Mouse (Mus musculus): ENCODE results near the gene Slco6d1. TPM values are rescaled to one million over a fixed set of nuclear protein-coding genes. Genes with fewer than 3 reads are reported as not detected.
"Not testable (repeated sequence)": the region's sequence is repeated elsewhere in the genome, so short reads cannot be mapped to it uniquely, and the experiment has no call there.

The Slco6d1 gene
- polyA plus RNA-seq (2015; fragmentation: Nextera tagmentation; extraction: Ambion mirVana): not detected in 2 replicates

DNA sequence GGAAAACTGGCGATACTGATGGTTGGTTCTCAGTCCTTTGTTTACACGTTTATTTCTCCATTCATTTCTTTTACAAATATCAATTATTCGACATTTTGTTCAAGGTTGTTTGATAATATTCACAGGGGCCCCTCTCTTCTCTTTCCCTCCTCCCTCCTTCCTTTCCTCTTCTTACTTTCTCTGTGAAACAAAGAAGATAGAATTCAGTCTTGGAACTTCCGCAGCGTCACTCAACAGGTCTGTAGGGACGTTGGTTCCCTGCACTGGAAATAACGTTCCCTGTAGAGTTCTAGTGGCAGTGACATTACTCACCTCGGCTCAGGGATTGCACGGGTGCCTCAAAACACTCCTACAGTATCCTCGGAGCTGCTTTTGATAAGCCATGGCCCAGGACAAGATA, at the start of gene Slco6d1:
Gene Slco6d1, plus strand, starts transcription at position 301 of the 400 bp plus-strand sequence.
- H3K27me3 ChIP-seq (ENCODE audit: control insufficient read depth, insufficient read depth, low read depth, low read length): no peaks in the 10 kb centered on the region
- no peak for ATAC-seq
- no peak within 1 kb of the TSS for H3K4me2 ChIP-seq (ENCODE audit: low read length)
- 91% methylated on average over 10 of the region's 10 CpGs for WGBS
- no peaks in the 10 kb centered on the region for H3K9me3 ChIP-seq (replicated peaks; ENCODE audit: control insufficient read depth, low read length, poor library complexity, severe bottlenecking)
- H3K4me1 ChIP-seq (ENCODE audit: control insufficient read depth, insufficient read depth, low read length): no peaks in the 10 kb centered on the region
- no peak within 1 kb of the TSS for H3K27ac ChIP-seq (ENCODE audit: low read length)
- H3K4me3 ChIP-seq (ENCODE audit: low read depth, low read length): no peak within 1 kb of the TSS
- H3K36me3 ChIP-seq (ENCODE audit: control insufficient read depth, insufficient read depth, low read length): no peaks in the 10 kb centered on the region
- no peak within 1 kb of the TSS for H3K9ac ChIP-seq (ENCODE audit: low read depth, low read length)

DNA sequence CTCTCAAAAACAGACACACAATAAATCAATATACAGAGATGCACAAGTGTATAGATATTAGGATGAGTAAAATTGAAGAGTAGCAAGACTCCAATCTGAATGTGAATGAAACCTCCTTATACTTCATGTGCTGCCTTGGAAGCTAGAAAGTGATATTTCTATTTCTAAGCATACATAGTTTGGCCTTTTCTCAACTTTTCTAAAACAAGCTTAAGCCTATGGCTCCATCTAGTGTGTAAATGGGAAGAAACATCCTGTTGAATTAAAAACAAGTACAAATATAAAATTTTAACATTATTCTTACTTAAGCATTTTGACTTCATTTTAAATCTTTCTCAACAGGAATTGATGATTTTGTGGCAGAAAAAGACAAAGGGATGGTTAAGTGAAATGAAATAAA, 28.9 kb upstream of the Slco6d1 start:
- H3K9me3 ChIP-seq (replicated peaks; ENCODE audit: control insufficient read depth, low read length, poor library complexity, severe bottlenecking): no peaks in the 10 kb centered on the region
- no peaks in the 10 kb centered on the region for H3K36me3 ChIP-seq (ENCODE audit: control insufficient read depth, insufficient read depth, low read length)
- no peak overlapping the region for H3K27ac ChIP-seq (ENCODE audit: low read length)
- no peaks in the 10 kb centered on the region for H3K4me1 ChIP-seq (ENCODE audit: control insufficient read depth, insufficient read depth, low read length)
- ATAC-seq: no peak
- no peak overlapping the region for H3K9ac ChIP-seq (ENCODE audit: low read depth, low read length)
- no peak overlapping the region for H3K4me3 ChIP-seq (ENCODE audit: low read depth, low read length)
- H3K27me3 ChIP-seq (ENCODE audit: control insufficient read depth, insufficient read depth, low read depth, low read length): no peaks in the 10 kb centered on the region
- no peak overlapping the region for H3K4me2 ChIP-seq (ENCODE audit: low read length)

DNA sequence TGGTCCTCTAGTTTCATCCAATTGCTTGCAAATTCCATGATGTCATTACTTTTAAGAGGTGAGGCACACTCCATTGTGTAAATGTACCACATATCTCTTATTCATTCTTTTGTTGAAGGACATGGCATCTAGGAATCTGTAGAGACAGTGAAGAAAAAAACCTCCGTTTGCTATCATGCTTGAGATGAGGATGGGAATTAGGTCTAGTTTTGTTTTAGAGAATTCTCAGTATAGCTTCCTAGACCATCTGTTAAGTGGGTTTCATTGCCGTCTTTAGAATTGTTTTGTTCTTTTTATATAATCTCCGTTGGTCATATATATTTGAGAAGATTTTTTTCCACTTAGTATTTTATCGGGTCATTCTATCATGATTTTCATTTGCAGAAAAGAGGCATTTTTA, 27.0 kb downstream of the Slco6d1 start:
- Histone ChIP-seq H3K27ac (ENCODE audit: low read length) (no peak overlapping the region), H3K9me3 (replicated peaks; ENCODE audit: control insufficient read depth, low read length, poor library complexity, severe bottlenecking) (no peaks in the 10 kb centered on the region), H3K36me3 (ENCODE audit: control insufficient read depth, insufficient read depth, low read length) (no peaks in the 10 kb centered on the region), H3K4me3 (ENCODE audit: low read depth, low read length) (no peak overlapping the region), H3K27me3 (ENCODE audit: control insufficient read depth, insufficient read depth, low read depth, low read length) (no peaks in the 10 kb centered on the region), H3K4me1 (ENCODE audit: control insufficient read depth, insufficient read depth, low read length) (no peaks in the 10 kb centered on the region), H3K4me2 (ENCODE audit: low read length) (no peak overlapping the region), H3K9ac (ENCODE audit: low read depth, low read length) (no peak overlapping the region)
- 89% methylated on average over 4 of the region's 4 CpGs for WGBS
- ATAC-seq: no peak

DNA sequence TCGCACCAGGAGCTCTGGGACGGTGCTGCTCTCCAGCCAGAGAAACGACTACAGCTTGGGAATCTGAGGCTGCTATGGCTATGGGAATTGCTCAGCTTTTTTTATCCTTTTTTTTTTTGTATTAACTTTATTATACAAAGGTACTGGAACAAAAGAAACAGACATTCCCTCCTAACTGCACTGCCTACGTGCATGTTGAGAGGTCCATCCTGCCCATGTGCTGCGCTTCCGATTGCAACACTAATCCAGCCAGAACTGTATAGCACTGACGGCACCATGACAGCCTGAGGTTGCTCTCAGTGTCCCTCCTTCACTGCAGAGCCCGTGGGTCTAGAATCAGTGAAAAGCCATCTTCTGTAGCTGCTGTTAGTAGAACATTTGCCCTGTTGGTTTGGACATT, 38.3 kb downstream of the Slco6d1 start:
- H3K9ac ChIP-seq (ENCODE audit: low read depth, low read length); H3K9me3 ChIP-seq (replicated peaks; ENCODE audit: control insufficient read depth, low read length, poor library complexity, severe bottlenecking); H3K27ac ChIP-seq (ENCODE audit: low read length); ATAC-seq; H3K4me1 ChIP-seq (ENCODE audit: control insufficient read depth, insufficient read depth, low read length); H3K4me2 ChIP-seq (ENCODE audit: low read length); H3K36me3 ChIP-seq (ENCODE audit: control insufficient read depth, insufficient read depth, low read length); H3K4me3 ChIP-seq (ENCODE audit: low read depth, low read length); H3K27me3 ChIP-seq (ENCODE audit: control insufficient read depth, insufficient read depth, low read depth, low read length): not testable (repeated sequence)
- 88% methylated on average over 8 of the region's 8 CpGs for WGBS

DNA sequence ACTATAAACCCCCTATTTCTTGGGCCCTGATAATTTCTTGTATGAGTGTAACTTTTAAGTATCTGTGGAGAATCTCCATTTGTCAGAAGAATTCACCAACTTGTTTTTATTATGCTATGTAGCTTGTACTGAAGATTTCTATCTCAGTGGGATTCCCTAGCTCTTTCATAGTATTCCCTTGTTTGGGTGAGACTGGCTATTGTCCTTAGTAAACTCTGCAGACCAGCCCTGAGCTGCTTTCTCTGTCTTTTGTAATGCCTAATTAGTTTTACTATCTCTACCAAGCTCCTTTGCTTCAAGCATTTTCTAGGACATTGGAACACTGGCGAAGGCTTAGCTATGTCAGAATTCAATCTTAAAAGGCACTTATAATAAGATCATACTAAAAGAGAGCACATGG, 55.5 kb downstream of the Slco6d1 start:
- H3K9me3 ChIP-seq (replicated peaks; ENCODE audit: control insufficient read depth, low read length, poor library complexity, severe bottlenecking); H3K9ac ChIP-seq (ENCODE audit: low read depth, low read length); H3K4me1 ChIP-seq (ENCODE audit: control insufficient read depth, insufficient read depth, low read length); H3K27me3 ChIP-seq (ENCODE audit: control insufficient read depth, insufficient read depth, low read depth, low read length); H3K36me3 ChIP-seq (ENCODE audit: control insufficient read depth, insufficient read depth, low read length); H3K27ac ChIP-seq (ENCODE audit: low read length); H3K4me3 ChIP-seq (ENCODE audit: low read depth, low read length); ATAC-seq; H3K4me2 ChIP-seq (ENCODE audit: low read length): not testable (repeated sequence)
- 74% methylated on average over 1 of the region's 1 CpGs for WGBS

DNA sequence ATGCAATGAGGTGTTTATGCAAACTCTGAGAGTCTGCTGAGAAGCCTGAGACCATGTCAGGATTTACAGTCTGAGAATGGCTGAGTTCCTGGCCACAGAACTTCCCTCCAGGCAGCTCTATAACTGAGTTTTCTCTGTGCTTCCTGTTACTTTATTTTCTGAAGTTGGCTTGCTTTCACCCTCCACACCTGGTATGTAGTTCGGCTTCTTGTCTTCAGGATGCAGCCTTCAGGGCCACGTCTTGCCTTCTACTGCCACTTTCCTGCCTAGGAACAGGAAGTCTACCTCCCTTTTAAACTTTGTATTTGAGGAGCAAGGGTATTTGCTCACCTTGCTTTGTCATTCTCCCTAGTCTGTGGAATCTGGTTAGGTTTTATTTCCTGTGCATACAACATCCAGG, 58.3 kb downstream of the Slco6d1 start:
- no peaks in the 10 kb centered on the region for H3K27me3 ChIP-seq (ENCODE audit: control insufficient read depth, insufficient read depth, low read depth, low read length)
- WGBS: 81% methylated on average over 2 of the region's 2 CpGs
- H3K4me2 ChIP-seq (ENCODE audit: low read length): no peak overlapping the region

DNA sequence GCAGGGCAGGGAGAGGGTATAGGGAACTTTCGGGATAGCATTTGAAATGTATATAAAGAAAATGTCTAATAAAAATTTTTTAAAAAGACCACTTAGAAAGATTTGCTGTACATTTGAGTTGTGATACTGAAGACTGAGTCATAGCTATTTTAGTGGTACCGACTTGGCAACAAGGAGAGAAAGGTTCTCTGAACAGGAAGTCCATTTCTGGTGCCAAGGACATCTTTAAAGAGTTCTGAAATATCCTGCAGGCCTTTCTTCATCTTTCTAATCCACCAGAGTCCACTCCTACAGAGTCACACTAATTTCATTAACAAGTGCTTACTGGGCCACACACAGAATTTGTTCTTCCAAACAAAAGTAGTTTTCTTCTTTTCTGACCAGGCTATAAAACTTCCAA, 85.1 kb downstream of the Slco6d1 start:
- ATAC-seq: no peak
- H3K27ac ChIP-seq (ENCODE audit: low read length): no peak overlapping the region

More for the DNA sequence above, 58.3 kb downstream of the Slco6d1 start:
- H3K4me3 ChIP-seq (ENCODE audit: low read depth, low read length): no peak overlapping the region
- no peak overlapping the region for H3K9ac ChIP-seq (ENCODE audit: low read depth, low read length)
- no peak for ATAC-seq
- H3K27ac ChIP-seq (ENCODE audit: low read length): no peak overlapping the region
- no peaks in the 10 kb centered on the region for H3K36me3 ChIP-seq (ENCODE audit: control insufficient read depth, insufficient read depth, low read length)
- H3K4me1 ChIP-seq (ENCODE audit: control insufficient read depth, insufficient read depth, low read length): no peaks in the 10 kb centered on the region
- no peaks in the 10 kb centered on the region for H3K9me3 ChIP-seq (replicated peaks; ENCODE audit: control insufficient read depth, low read length, poor library complexity, severe bottlenecking)

DNA sequence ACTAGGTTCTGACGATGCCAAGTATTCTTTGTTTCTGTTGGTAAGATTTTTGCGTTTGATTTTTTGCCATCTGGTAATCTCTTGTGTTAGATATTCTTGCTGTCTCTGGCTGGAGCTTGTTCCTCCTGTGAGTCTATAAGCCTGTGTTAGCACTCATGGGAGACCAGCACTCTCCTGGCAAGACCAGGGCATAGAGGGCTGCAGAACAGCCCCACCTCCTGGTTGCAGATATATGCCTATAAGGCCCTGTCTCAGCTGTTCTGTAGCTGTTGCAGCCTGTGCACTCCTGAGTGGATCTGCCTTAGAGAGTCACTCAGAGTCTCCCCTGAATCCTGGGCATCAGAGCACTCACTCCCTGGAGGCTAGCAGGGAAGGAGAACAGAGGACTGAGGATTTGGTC, 102.1 kb downstream of the Slco6d1 start:
- Histone ChIP-seq H3K4me1 (ENCODE audit: control insufficient read depth, insufficient read depth, low read length) (no peaks in the 10 kb centered on the region), H3K27ac (ENCODE audit: low read length) (no peak overlapping the region), H3K9me3 (replicated peaks; ENCODE audit: control insufficient read depth, low read length, poor library complexity, severe bottlenecking) (no peaks in the 10 kb centered on the region), H3K4me3 (ENCODE audit: low read depth, low read length) (no peak overlapping the region), H3K27me3 (ENCODE audit: control insufficient read depth, insufficient read depth, low read depth, low read length) (no peaks in the 10 kb centered on the region), H3K9ac (ENCODE audit: low read depth, low read length) (no peak overlapping the region), H3K4me2 (ENCODE audit: low read length) (no peak overlapping the region), H3K36me3 (ENCODE audit: control insufficient read depth, insufficient read depth, low read length) (no peaks in the 10 kb centered on the region)
- no peak for ATAC-seq
- WGBS: 84% methylated on average over 2 of the region's 2 CpGs

More for the DNA sequence above, 85.1 kb downstream of the Slco6d1 start:
- H3K36me3 ChIP-seq (ENCODE audit: control insufficient read depth, insufficient read depth, low read length): no peaks in the 10 kb centered on the region
- no peaks in the 10 kb centered on the region for H3K27me3 ChIP-seq (ENCODE audit: control insufficient read depth, insufficient read depth, low read depth, low read length)
- H3K4me1 ChIP-seq (ENCODE audit: control insufficient read depth, insufficient read depth, low read length): no peaks in the 10 kb centered on the region
- no peak overlapping the region for H3K4me2 ChIP-seq (ENCODE audit: low read length)
- WGBS: 95% methylated on average over 2 of the region's 2 CpGs
- no peak overlapping the region for H3K9ac ChIP-seq (ENCODE audit: low read depth, low read length)
- H3K4me3 ChIP-seq (ENCODE audit: low read depth, low read length): no peak overlapping the region
- H3K9me3 ChIP-seq (replicated peaks; ENCODE audit: control insufficient read depth, low read length, poor library complexity, severe bottlenecking): no peaks in the 10 kb centered on the region

DNA sequence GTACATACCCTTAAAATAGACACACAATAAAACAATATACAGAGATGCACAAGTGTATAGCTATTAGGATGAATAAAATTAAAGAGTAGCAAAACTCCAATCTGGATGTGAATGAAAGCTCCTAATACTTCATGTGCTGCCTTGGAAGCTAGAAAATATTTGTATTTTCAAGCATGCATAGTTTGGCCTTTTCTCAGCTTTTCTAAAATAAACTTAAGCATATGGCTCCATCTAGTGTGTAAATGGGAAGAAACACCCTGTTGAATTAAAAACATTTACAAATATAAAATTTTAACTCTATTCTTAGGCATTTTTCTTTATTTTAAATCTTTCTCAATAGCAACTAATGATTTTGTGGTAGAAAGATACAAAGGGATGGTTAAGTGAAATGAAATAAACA, 102.6 kb downstream of the Slco6d1 start:
- Histone ChIP-seq H3K36me3 (ENCODE audit: control insufficient read depth, insufficient read depth, low read length) (no peaks in the 10 kb centered on the region), H3K4me1 (ENCODE audit: control insufficient read depth, insufficient read depth, low read length) (no peaks in the 10 kb centered on the region), H3K9me3 (replicated peaks; ENCODE audit: control insufficient read depth, low read length, poor library complexity, severe bottlenecking) (no peaks in the 10 kb centered on the region), H3K4me3 (ENCODE audit: low read depth, low read length) (no peak overlapping the region), H3K27me3 (ENCODE audit: control insufficient read depth, insufficient read depth, low read depth, low read length) (no peaks in the 10 kb centered on the region), H3K9ac (ENCODE audit: low read depth, low read length) (no peak overlapping the region), H3K27ac (ENCODE audit: low read length) (no peak overlapping the region), H3K4me2 (ENCODE audit: low read length) (no peak overlapping the region)
- 0 out of 2 replicates have a peak, but pooled peaks have one; percentile 51 for ATAC-seq

DNA sequence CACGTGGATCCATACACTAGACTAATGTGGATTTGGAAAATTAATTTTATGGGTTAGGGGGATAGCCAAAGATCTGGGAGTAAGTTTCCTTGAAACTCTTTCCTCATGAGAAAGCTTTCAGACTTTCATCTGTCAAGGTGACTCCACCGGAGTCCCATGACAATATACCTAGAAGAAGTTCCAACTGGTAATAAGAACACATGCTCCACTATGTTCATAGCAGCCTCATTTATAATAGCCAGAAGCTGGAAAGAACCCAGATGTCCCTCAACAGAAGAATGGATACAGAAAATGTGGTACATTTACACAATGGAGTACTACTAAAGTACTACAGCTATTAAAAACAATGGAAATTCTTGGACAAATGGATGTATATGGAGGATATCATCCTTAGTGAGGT, 107.4 kb downstream of the Slco6d1 start:
- not testable (repeated sequence) for H3K27ac ChIP-seq (ENCODE audit: low read length); H3K4me3 ChIP-seq (ENCODE audit: low read depth, low read length); H3K9me3 ChIP-seq (replicated peaks; ENCODE audit: control insufficient read depth, low read length, poor library complexity, severe bottlenecking); H3K27me3 ChIP-seq (ENCODE audit: control insufficient read depth, insufficient read depth, low read depth, low read length); H3K4me2 ChIP-seq (ENCODE audit: low read length); H3K36me3 ChIP-seq (ENCODE audit: control insufficient read depth, insufficient read depth, low read length); ATAC-seq; H3K4me1 ChIP-seq (ENCODE audit: control insufficient read depth, insufficient read depth, low read length); H3K9ac ChIP-seq (ENCODE audit: low read depth, low read length)
- WGBS: 94% methylated on average over 1 of the region's 2 CpGs
